Mouse (Mus musculus) layer of hippocampus, postnatal 25 days (tissue): ENCODE measurements at regions not wholly inside any gene's neighbourhood (a gene's known extent, or its start where the extent isn't known, plus 50 kb on each side); places are given as distances from the start of the nearest gene placed in this dataset.
A peak's percentile ranks its signal among the peaks of the same experiment; 100 is the strongest.

Experiments
- DNase-seq, 2 experiments: peaks; one replicate each; pipeline ENCODE4 v3.0.0; 2022; ENCODE audit warnings: mixed read lengths in 2 of 2, low spot score in 1 of 2; ENCODE audit errors: extremely low spot score in 1 of 2

DNA sequence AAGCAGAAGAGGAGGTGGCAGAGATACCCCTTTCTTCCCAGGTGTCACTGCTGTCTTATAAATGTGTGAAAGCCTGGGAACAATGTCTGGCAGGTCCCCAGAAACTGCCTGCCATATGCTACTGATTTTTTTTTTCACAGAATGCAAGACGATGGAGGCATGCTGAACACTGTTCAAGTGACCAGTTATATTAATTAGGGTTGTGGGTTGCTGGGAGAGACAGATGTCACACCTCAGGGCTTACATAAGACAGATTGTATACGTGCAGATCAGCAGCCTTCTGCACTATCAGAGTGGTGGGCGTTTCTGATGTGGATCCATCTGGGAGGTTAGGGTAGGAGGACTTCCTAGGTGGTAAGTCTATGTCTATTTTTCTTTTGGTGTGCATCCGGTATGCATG lies 120.6 kb upstream of the Adra1b start:
- no peak for DNase-seq

DNA sequence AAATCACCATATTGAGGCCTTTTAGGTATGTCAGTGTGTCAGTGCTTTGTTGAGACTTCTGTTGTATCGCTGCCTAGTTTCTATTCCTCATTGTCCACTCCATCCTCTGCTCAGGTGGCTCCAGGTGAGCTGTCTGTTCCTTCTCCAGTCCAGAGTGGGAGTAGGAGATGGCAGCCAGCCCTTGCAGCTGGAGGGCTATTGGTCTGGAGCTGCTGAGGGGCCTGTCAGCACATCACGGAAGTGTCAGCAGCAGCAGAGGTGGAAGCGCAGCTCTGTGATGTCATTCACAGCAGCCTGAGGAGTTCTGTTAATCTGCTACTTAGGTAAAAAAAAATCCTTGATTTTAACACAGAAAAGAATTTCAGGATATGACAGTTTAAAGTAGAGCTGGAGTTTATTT lies 126.0 kb upstream of the Adra1b start:
- no peak for DNase-seq

DNA sequence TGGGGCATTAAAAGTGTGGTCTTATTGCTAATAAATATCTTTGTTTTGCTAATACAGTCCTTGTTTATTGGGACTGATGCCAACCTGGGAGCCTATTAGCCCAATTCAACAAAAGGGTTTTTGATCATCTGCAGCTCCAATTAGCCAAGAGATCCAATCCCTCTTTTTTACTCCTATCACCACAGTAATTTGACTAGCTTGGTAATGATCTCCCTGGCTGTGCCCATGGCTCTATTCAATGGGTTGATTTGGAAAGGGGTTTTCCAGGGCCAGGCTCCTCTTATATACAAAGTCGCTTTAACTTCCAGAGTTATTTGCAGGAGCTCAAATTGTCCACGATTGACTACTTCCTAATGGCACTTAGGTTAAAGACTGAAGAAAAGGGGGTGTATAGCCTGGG lies 145.1 kb upstream of the Adra1b start:
- no peak for DNase-seq

DNA sequence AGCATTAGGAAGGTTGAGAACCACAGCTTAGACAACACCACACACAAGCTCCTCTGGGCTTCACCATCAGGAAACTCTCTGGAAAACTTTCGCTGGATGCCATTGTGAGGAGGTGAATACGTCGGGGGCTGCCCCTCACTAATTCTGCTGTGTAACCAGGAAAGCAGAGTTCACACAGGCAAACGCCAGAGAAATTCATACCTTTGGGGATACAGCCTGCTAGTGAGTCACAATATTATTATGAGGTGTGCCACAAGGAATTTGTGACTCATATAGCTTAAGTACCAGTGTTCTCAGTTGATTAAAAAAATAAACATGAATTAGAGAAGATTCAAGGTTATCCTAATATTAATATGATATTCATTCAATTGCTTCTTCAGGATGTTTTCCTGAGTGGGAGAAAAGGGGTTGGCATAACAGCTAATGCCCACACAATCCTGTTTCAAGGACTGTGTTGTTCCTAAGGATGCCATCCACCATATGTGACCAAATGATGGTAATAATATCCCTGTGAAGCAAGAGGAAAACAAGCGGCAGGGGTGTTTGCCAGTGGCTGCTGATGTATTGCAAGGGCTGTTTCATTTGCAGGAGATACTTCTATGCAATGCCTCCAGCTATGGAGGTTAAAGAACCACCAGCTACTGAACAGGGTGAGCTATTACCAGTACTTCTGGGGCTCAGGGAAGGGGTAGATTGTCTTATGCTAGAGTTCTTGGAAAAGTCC lies 148.4 kb upstream of the Adra1b start:
- no peak for DNase-seq

DNA sequence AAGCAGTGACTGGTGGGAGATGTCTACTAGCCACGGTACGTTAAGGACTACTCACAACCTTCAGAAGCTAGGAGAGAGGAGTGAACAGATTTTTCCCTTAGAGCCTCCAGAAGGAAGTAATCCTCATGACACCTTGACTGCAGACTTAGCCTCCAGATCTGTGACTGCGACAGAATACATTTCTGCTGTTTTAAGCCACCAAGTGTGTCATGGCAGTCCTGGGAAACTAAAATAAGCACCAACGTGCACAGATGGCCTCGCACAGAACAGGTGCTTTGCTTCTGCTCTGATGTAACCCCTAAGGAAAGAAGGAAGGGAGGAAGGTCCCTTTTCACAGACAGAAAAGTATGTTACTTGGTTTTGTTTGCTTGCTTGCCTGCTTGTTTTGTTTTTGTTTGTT lies 151.5 kb upstream of the Adra1b start:
- DNase-seq: no peak

DNA sequence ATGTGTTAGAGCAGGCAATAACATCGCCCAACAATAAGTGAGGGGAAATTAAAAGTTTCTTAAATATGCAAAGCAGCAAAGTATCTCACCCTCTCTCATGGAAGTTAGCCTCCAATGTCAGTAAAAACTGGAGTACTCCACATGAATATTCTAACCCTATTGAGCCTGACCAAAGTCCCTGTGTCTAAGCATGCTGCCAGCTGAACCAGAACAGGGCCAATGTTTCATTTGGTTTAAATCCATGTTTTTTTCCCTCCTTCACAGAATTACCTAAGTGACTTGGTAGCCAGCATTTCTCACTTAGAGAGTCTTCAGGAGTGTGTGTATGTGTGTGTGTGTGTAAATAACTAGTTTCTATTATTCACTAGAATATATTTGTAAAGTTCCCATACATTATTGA lies 161.4 kb upstream of the Adra1b start:
- no peak for DNase-seq

DNA sequence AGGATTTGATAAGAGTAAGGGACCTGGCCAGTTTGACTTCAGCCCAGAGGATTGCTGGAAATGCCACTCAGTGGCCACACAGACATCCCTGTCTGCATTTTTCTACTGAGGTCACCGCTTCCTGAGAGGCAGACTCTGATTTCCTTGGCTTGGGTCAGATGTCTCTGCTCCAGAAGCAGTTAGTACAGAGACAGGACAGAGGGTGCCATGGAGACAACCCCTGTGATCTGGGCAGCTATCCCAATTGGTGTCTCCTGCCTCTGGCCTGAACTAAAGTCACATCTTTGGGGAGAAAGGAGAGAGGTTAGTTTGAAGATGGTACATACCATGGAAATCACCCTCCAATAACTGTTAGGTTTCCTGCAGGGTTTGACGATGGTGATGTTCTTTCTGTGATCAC lies 165.2 kb upstream of the Adra1b start:
- DNase-seq: no peak

DNA sequence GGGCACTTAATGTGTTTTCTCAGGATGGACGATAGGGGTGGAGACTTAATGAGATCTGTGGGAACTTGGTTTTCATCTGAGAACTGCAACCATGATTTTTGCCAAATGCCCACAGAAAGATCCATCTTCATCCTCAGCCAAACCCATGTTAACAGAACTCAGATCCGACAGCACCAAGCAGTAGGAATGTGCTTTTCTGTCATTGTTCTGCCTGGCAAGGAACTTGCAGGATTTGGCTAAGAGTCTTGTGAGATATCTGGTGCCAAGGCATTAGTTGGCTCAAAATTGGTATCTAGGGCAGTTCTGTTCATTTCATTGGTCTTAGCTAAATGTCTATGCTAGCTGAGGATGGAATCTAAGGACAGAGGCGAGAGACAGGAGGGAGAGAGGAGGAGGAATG lies 182.7 kb upstream of the Adra1b start:
- DNase-seq: no peak

DNA sequence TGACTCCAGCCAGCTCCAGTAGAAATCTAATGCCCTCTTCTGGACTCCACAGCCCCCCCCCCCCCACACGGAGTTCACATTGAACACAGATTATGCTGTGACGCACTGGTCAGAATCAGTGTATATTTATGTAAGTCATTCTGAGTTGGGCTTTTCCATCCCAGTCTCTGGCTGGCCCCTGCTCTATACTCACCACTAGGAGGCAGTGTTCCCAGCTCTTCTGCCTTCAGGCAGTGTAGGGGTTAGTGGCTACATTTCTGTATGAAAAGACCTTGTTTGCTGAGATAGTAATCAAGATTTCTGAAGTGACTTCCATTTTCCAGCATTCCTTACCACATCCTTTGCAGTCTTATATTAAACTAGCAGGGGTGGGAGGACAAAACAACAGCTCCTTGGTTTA lies 185.9 kb upstream of the Adra1b start:
- DNase-seq: no peak

DNA sequence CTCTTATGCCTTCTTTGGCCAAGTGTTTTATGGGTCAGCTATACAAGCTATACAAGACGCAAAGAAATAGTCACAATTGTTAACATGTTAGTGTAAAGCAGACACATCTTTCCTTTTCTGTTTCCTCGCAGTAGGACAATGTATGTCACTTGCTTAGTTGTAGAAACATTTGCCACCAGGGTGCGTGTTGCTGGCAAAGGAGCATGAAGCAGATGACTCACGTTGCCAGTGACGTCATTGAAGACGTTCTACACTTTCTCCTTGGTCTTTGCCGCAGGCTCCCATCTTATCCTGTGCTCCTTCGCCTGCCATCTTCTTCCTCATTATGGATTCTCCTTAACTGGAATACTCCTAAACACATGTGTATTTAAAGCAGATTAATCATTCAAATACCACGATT lies 188.5 kb upstream of the Adra1b start:
- DNase-seq: no peak

DNA sequence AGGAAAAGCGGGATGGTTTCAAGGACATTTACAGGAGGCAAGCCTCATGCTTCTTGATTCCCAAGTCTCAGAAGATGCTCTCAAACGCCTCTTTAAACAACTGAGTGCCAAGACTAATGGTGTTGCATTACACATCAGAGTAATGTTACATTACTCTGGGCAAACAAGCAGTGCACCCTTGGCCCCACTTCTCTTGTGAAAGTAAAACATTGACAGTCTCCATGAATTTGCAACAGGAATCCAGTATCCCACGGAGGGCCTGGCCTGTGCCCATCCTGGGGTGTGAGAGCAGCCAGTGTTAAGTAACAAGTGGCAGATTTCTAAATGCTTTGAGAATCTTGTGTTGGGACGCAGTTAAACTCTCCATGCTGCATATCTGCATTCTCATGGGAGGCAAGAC lies 194.3 kb upstream of the Adra1b start:
- no peak for DNase-seq

DNA sequence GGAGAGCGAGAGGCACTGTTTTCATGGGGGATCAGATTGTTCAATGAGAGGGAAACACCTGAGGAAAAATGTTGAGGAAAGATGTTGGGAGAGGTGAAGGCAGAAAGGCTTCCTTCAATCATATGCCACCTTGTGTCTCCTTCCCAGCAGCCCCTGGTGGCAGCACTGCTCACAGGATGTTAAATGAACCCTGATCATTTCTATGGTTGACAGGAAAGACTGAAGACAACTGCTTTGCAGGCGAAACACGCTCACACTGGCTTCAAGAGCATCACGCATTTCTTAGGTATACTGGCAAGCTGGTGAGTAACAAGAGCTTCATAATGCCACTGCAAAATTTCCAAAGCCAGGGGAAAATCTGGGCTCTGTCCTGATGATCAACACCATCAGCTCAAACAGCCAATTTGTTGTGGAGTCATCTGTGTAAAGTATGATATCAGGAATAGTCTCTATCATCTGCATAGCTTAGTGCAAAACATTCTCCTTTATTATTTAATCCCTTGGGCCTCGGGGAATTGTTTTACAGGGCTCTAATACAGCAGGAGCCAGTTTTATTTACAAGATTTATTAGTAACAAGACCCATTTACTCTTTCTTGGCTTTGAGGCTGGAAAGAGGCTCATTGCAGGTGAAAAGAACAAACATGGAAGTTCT lies 202.3 kb upstream of the Adra1b start:
- no peak for DNase-seq

DNA sequence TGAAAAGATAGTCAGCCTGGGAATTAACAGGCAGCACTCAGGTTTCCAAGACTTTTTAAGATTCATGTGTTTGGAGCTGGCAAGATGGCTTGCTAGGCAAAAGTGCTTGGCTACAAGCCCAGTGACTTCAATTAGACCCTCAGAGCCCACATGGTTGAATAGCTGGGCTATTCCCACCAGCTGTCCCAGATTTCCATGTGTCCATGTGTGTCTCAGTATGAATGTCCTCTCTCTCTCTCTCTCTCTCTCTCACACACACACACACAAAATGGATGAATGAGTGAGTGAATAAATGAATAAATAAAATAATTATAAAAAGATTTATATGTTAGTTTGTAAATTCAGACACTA lies 202.8 kb upstream of the Adra1b start:
- no peak for DNase-seq

DNA sequence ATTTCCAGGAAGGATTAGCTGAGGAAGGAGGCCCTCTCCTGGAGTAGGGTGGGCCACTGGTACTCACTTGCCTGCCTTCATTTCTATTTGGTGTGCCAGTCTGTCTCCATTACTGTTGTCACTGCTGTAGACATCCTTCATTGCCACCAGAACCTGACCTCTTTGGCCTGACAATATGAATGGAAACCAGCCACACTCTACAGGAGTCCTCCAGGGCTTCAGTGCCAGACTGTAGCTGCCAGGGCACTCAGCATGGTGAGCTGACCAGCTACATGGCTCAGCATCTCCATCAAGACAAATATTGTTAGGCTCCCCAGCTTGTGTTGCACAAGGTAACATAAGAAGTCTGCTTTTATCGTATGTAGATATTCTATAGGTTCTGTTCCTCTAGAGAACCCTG lies 205.2 kb upstream of the Adra1b start:
- DNase-seq: no peak

DNA sequence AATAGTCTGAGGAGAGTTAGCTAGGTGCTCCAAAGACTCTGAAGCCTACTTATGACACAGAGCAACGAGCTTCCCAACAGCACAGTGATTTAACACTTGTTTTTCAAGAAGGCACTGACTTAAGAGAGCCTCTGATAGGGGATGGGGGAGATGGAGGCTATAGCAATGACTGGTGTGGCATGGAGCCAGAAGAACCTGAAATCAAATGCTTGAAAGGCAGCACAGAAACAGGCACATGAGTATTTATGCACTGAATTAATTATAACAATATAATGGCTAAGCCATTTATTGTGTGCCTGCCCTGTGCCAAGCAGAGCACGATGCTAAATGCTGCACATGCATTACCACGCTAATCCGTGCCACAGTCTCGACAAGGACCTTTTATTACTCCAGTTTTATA lies 210.5 kb upstream of the Adra1b start:
- no peak for DNase-seq

DNA sequence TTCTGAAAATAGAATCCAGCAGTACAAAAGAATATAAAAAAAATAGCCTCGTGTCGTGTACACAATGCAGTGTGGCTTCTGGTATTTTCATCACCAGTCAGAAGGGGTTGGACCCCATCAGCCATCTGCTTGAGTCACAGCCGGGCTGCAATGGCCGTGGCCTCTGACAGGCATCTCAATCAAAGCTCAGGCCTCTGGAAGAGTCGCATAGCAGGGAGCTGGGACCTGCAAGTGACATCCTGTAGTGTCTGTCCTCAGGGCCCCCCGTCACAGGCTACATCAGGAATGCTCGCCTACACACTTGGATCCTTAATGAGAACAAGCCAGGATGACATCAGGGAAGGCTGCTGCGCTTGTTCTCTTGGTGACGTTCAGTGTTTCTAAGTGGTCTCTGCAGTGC lies 226.1 kb upstream of the Adra1b start:
- peak in 1 of 2 experiments; percentile 3 for DNase-seq

DNA sequence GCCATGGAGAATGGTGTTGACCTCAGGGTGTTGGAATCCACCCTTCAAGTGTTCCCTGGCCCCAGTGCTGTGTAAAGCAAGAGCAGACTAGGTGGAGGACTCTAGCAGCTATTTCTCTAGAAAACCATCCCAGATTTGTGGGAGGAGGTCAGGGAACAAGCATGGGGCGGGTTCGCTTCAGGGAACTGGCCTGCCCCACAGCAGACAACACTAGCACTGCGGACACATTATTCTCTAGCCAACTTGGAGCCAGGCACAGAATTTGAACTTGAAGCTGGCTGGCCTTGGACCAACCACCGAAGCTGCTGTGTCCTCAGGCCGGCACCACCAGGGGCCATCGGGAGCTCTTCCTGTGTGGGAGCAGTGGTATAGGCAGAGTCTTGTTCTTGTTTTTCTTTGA lies 227.5 kb upstream of the Adra1b start:
- no peak for DNase-seq

DNA sequence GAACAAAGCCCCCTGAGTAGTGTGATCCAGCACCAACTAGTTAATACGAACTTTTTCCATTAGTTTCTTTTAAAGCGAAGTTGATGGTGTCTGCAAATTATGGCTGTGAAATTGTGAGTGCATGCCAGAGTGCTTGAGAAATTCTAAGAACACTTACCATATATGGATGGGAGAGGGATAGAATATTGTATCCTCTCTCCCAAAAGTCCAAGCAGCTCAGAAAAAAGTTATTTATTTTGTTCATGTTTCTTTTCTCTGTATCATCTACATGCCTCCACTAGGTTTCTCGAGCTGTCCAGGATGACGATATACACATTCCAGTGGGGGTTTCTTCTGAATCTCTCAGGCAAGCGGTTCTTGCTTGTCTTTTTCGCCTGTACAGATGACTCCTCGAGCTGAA lies 232.2 kb upstream of the Adra1b start:
- no peak for DNase-seq

DNA sequence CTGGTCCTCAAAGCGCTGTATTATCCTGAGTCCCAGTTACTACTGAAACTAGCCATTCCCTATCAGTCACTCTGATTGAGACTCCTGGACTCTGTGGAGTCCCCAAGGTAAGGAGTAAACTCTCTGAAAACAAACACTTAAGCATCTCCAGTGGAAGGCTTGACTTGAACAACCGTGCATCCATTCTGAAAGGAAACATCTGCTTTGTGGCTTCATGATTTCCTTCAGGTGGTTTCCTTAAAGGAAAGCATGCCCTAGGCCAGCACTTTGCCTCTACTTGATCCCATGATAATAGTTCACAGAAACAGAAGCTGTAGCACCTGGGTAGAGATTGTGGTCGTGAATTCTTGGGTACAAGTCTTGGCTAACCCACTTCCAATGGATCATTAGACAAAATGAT lies 235.0 kb upstream of the Adra1b start:
- DNase-seq: no peak

DNA sequence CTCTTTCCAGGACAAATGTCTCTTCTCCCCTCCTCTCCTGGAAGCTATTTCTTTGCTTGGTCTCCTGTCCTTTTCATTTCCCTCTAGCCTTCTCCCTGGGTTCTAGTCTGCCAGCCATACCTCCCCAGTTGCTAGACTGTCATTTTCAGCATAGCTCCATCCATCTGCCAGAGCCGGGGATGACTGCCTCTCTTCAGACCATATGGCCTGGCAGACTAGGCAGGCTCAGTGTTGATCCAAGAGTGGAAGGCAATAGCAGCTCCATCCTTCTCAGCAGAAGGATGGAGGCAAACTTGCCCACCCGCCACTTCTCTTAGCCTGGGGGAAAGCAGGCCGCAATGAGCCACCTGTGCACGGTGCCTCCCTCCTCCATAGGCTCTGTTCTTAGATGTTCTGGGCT lies 242.0 kb upstream of the Adra1b start:
- DNase-seq: no peak

DNA sequence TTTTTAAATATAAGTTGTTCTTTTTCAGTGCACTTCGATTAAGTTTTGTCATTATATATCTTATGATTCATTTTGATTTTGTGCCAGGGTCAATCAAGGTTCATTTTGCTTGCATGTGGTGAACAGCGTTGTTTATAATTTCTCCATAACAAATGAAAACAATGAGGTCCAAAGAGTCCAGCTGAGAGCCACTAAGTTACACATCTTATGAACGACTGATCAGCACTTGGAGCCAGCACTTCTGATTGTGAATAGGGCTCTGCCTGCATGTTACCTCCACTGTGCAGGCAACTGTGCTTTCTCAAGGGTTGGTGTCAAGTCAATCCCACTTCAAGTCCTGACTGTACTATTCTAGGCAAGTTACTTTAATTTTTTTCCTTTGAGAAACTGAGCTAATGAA lies 243.5 kb upstream of the Adra1b start:
- no peak for DNase-seq

DNA sequence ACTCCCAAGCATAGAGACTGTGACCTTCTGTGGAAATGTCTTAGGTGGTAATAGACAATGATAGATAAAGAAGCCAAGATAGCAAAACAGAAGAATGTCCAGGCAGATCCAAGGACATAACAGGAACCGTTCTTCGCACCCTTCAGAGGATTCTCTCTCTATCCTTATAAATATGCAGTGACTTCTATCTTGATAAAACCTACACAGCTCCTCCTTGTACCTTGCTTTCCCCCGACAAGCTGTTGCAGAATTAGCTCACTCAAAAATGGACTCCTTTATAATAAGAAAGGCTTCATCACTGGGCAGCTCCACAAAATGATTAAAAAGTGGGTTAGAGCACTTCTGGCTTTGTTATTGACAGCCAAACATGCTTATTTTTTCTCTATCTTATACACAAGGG lies 245.4 kb upstream of the Adra1b start:
- no peak for DNase-seq

DNA sequence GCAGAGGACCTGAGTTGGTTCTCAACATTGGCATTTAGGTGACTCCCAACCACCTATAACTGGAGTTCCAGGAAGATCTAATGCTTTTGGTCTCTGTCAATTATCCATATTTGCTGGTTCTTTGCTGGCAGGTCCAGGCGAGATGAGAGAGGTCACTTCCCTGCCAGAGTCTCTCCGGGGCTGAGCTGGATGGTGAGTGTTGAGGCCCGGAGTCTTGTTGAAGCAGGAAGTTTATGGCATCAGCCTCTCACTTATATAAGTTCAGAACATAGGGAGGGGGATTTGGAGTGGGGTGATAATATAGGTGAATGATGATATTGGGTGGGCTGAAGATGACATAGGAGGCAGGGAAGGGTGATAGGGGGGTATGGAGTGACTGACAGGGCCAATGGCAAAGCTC lies 246.3 kb upstream of the Il12b start:
- DNase-seq: no peak
